27 mouse cellular contexts compared by ENCODE assay signal in the genomic region with DNA sequence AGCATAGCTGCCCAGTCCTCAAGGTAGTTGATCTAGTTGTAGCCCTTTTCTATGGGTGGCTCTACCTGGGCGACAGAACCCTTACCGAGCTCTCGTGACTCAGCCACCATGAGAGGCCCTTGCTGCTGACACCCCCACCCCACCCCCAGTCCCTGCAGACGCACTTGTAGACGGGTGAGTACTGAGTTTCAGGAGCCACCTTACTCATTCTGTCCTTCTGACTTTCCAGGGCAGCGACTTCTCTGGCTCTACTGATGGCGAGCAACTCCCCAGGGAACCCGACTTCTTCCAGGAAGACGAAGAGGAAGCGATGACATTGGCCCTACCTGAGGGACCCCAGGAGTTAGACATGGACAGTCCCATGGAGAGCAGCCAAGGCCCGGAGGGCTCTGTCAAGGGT.
"Had no signal": no experiment of that assay in that cellular context is flagged by ENCODE, and none has a peak within 500 bp of the region (broad histone marks: within the 10 kb centered on the region; RNA-seq: fewer than 3 reads in every experiment).

No protein-coding gene starts in this region.

- H3K4me2 ChIP-seq: embryonic facial prominence, embryonic 12.5 days; embryonic facial prominence, embryonic 13.5 days; embryonic facial prominence, embryonic 15.5 days; forebrain, embryonic 12.5 days; forebrain, embryonic 13.5 days; forebrain, embryonic 15.5 days had no signal

- H3K4me3 ChIP-seq: embryonic facial prominence, embryonic 10.5 days; embryonic facial prominence, embryonic 12.5 days; embryonic facial prominence, embryonic 13.5 days; embryonic facial prominence, embryonic 15.5 days; erythroblast, embryonic 14.5 days; forebrain, embryonic 10.5 days; forebrain, embryonic 12.5 days; forebrain, embryonic 13.5 days; forebrain, embryonic 15.5 days; gastrocnemius, adult 2 months; heart, adult 2 months; heart, embryonic 10.5 days had no signal

- H3K36me3 ChIP-seq: embryonic facial prominence, embryonic 15.5 days; heart, embryonic 10.5 days had no signal

- H3K27me3 ChIP-seq: embryonic facial prominence, embryonic 12.5 days; embryonic facial prominence, embryonic 13.5 days; embryonic facial prominence, embryonic 15.5 days; forebrain, embryonic 12.5 days; forebrain, embryonic 13.5 days; forebrain, embryonic 15.5 days had no signal

- ATAC-seq: forebrain, embryonic 13.5 days; forebrain, embryonic 14.5 days; forebrain, embryonic 15.5 days; forebrain, embryonic 16.5 days; forebrain, postnatal 0 days had no signal

- H3K9me3 ChIP-seq: embryonic facial prominence, embryonic 10.5 days; embryonic facial prominence, embryonic 12.5 days; embryonic facial prominence, embryonic 13.5 days; embryonic facial prominence, embryonic 15.5 days; forebrain, embryonic 10.5 days; forebrain, embryonic 12.5 days; forebrain, embryonic 13.5 days; forebrain, embryonic 15.5 days; heart, embryonic 10.5 days had no signal

- H3K9ac ChIP-seq: embryonic facial prominence, embryonic 12.5 days; embryonic facial prominence, embryonic 13.5 days; embryonic facial prominence, embryonic 15.5 days; forebrain, embryonic 12.5 days; forebrain, embryonic 13.5 days; forebrain, embryonic 15.5 days; forebrain, postnatal 0 days had no signal

- H3K27ac ChIP-seq: embryonic facial prominence, embryonic 10.5 days; embryonic facial prominence, embryonic 12.5 days; embryonic facial prominence, embryonic 13.5 days; embryonic facial prominence, embryonic 15.5 days; forebrain, embryonic 10.5 days; forebrain, embryonic 12.5 days; forebrain, embryonic 13.5 days; forebrain, embryonic 15.5 days; gastrocnemius, adult 2 months; heart, adult 2 months; heart, embryonic 10.5 days had no signal

- DNase-seq: cerebellum, adult 9-10 months; cerebellum, adult 9-11 months; cerebellum, postnatal 14 days; cerebellum, postnatal 25 days; cerebellum, postnatal 36 days; embryo, embryonic 11 days; forebrain, postnatal 0 days; gastrocnemius, adult 2 months; gastrocnemius, postnatal 10 days; gastrocnemius, postnatal 14 days; gastrocnemius, postnatal 25 days; gastrocnemius, postnatal 36 days; heart, adult 11 months; heart, adult 18-20 months; heart, adult 2 months had no signal
